Mouse (Mus musculus): ENCODE measurements at regions not wholly inside any gene's neighbourhood (a gene's known extent, or its start where the extent isn't known, plus 50 kb on each side); places are given as distances from the start of the nearest gene placed in this dataset.

DNA sequence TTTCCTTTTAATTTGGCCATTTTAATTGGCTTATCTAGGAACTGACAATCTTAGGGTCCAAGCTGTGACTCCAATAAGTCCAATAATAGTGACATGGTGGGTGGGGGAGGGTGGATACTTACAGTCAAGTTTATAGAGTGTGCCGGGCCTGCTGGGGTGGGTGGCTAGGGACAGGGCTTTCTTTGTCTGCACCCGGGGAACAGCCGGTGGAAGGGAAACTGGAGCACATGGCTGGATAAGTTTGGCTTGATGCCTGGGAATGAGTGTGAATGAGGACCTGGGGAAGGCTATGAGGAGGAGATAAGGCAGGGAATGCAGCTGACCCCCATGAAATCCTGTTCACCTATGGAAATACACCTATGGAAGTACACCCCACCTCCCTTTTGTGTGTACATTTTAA is 81.7 kb upstream of the Cers4 start:
- no peak overlapping the region for H3K4me3 ChIP-seq (ENCODE audit: low read length)
- no peak overlapping the region for H3K9ac ChIP-seq (ENCODE audit: low read length)
- 31% methylated on average over 3 of the region's 3 CpGs for WGBS
- no peak overlapping the region for H3K4me2 ChIP-seq (ENCODE audit: low read depth, low read length)
- no peaks in the 10 kb centered on the region for H3K27me3 ChIP-seq (ENCODE audit: control insufficient read depth, insufficient read depth, low read depth, low read length)
- no peaks in the 10 kb centered on the region for H3K9me3 ChIP-seq (ENCODE audit: control insufficient read depth, low read length)
- peak; percentile 67; the same call in 1 of the 2 replicates for ATAC-seq (ENCODE audit: low read depth)
- H3K36me3 ChIP-seq (ENCODE audit: control insufficient read depth, insufficient read depth, low read length): no peaks in the 10 kb centered on the region
- H3K27ac ChIP-seq (ENCODE audit: low read length): peak overlapping the region; percentile 20; the same call in 1 of the 2 replicates
- H3K4me1 ChIP-seq (replicated peaks; ENCODE audit: control insufficient read depth, insufficient read depth, low read length): 0 out of 2 replicates have a peak, but pooled peaks cover 6% of the 10 kb centered on the region

DNA sequence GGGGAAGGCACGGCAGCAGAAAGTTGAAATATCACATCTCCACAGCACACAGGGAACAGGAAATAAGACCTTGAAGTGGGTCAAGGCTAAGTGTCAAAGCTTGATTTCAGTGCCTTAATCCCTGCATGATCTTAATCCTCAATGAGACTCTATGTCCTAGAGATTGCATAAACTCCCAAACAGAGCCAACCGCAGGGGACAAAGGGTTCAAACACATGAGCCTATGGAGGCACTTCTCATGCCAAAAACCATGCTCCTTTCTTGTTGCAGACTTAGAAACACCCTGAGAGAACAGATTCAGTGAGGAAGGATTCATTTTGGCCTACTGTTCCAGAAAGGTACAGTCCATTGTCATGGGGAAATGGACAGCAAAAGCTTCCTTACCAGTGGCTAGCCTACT is 81.0 kb upstream of the Cers4 start:
- ATAC-seq (ENCODE audit: low read depth): no peak

DNA sequence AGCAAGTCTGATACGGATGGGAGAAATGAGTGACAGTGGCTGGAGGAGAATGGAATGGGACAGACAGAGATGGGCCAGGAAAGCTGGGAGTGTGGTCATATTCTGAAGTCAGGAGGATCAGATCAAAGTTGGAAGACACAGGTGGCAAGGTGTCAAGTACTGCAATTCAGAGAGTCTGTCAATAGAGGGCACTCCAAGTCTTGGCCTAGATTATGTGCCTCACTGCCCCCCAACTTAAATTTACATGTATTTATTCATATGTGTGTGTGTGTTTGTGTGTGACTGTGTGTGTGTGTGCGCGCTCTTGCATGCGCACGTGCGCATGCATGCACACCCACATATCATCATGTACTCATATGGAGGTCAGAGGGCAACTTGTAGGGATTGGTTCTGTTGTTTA is 79.6 kb upstream of the Cers4 start:
- WGBS: 54% methylated on average over 6 of the region's 6 CpGs
- H3K9ac ChIP-seq (ENCODE audit: low read length): no peak overlapping the region
- H3K36me3 ChIP-seq (ENCODE audit: control insufficient read depth, insufficient read depth, low read length): no peaks in the 10 kb centered on the region
- H3K27me3 ChIP-seq (ENCODE audit: control insufficient read depth, insufficient read depth, low read depth, low read length): no peaks in the 10 kb centered on the region
- H3K4me3 ChIP-seq (ENCODE audit: low read length): no peak overlapping the region
- ATAC-seq (ENCODE audit: low read depth): no peak
- 0 out of 2 replicates have a peak, but pooled peaks cover 6% of the 10 kb centered on the region for H3K4me1 ChIP-seq (replicated peaks; ENCODE audit: control insufficient read depth, insufficient read depth, low read length)
- H3K4me2 ChIP-seq (ENCODE audit: low read depth, low read length): no peak overlapping the region
- no peaks in the 10 kb centered on the region for H3K9me3 ChIP-seq (ENCODE audit: control insufficient read depth, low read length)
- no peak overlapping the region for H3K27ac ChIP-seq (ENCODE audit: low read length)

More for the DNA sequence above, 81.0 kb upstream of the Cers4 start:
- Histone ChIP-seq H3K4me2 (ENCODE audit: low read depth, low read length) (no peak overlapping the region), H3K36me3 (ENCODE audit: control insufficient read depth, insufficient read depth, low read length) (no peaks in the 10 kb centered on the region), H3K27ac (ENCODE audit: low read length) (no peak overlapping the region), H3K4me3 (ENCODE audit: low read length) (no peak overlapping the region), H3K9me3 (ENCODE audit: control insufficient read depth, low read length) (no peaks in the 10 kb centered on the region), H3K27me3 (ENCODE audit: control insufficient read depth, insufficient read depth, low read depth, low read length) (no peaks in the 10 kb centered on the region), H3K4me1 (replicated peaks; ENCODE audit: control insufficient read depth, insufficient read depth, low read length) (0 out of 2 replicates have a peak, but pooled peaks cover 6% of the 10 kb centered on the region), H3K9ac (ENCODE audit: low read length) (no peak overlapping the region)
- 73% methylated on average over 2 of the region's 2 CpGs for WGBS

DNA sequence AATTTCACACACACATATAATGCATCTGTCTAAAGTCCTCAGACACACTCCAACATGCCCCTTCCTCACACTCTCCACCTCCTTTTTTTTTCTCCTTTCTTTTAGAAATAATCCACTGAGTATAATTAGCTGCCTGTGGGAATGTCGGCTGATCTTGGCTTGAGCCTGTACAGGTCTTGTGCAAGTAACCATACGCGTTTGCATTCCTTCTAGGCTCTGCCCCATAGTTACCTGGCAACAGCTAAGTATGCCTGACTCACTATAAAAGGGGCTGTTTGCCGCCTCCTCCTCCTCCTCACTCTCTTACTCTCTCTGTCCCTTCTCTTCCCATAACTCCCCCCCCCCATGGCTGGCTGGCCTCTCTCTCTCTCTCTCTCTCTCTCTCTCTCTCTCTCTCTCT is 79.1 kb upstream of the Cers4 start:
- Histone ChIP-seq H3K27me3 (ENCODE audit: control insufficient read depth, insufficient read depth, low read depth, low read length) (no peaks in the 10 kb centered on the region), H3K4me3 (ENCODE audit: low read length) (no peak overlapping the region), H3K9me3 (ENCODE audit: control insufficient read depth, low read length) (no peaks in the 10 kb centered on the region), H3K27ac (ENCODE audit: low read length) (no peak overlapping the region), H3K9ac (ENCODE audit: low read length) (no peak overlapping the region), H3K4me1 (replicated peaks; ENCODE audit: control insufficient read depth, insufficient read depth, low read length) (0 out of 2 replicates have a peak, but pooled peaks cover 6% of the 10 kb centered on the region), H3K36me3 (ENCODE audit: control insufficient read depth, insufficient read depth, low read length) (no peaks in the 10 kb centered on the region), H3K4me2 (ENCODE audit: low read depth, low read length) (no peak overlapping the region)
- peak; percentile 79 for ATAC-seq (ENCODE audit: low read depth)
- 21% methylated on average over 4 of the region's 4 CpGs for WGBS

DNA sequence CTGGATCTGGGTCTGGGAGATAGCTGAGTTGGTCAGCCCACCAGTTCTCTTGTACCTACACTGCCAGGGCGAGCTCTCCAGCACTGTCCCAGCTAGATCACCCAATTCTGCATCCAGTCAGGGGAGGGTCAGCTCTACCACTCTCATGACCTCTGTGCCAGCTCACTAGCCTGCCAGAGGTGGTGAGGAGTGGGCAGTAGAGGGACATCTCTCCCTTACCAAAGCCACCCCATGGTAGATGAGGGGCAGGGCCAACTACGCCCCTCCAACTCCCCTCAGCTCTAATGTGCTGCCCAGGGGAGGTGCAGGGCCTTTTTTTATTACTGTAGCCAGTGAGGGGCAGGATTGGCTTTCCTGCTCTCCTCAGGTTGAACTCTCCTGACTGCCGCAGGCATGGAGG is 75.7 kb upstream of the Cers4 start:
- WGBS: 76% methylated on average over 3 of the region's 3 CpGs
- H3K27ac ChIP-seq (ENCODE audit: low read length): no peak overlapping the region
- no peaks in the 10 kb centered on the region for H3K36me3 ChIP-seq (ENCODE audit: control insufficient read depth, insufficient read depth, low read length)
- H3K4me1 ChIP-seq (replicated peaks; ENCODE audit: control insufficient read depth, insufficient read depth, low read length): 0 out of 2 replicates have a peak, but pooled peaks cover 3% of the 10 kb centered on the region
- H3K9me3 ChIP-seq (ENCODE audit: control insufficient read depth, low read length): no peaks in the 10 kb centered on the region
- no peaks in the 10 kb centered on the region for H3K27me3 ChIP-seq (ENCODE audit: control insufficient read depth, insufficient read depth, low read depth, low read length)
- no peak overlapping the region for H3K4me2 ChIP-seq (ENCODE audit: low read depth, low read length)
- no peak overlapping the region for H3K9ac ChIP-seq (ENCODE audit: low read length)
- ATAC-seq (ENCODE audit: low read depth): no peak
- no peak overlapping the region for H3K4me3 ChIP-seq (ENCODE audit: low read length)

DNA sequence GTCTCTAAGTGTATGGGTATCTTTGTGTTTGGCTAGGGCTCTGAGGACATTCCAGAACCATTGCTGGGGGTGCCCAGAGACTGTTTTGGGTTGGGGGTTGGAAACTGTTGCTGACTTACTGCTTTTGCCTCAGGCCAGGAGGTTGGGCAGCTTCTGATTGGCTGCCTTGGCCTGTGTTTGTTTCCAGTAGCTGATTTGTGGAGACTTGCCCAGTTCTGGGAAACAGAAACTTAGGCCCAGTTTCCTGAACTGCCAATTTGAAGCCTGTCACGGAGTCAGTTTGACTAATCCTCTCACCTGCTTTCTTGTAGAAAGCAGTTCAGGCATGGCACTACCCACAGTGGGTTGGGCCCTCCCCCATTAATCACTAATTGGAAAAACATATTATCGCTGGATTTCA is 59.7 kb upstream of the Cers4 start:
- no peaks in the 10 kb centered on the region for H3K4me1 ChIP-seq (replicated peaks; ENCODE audit: control insufficient read depth, insufficient read depth, low read length)
- no peaks in the 10 kb centered on the region for H3K27me3 ChIP-seq (ENCODE audit: control insufficient read depth, insufficient read depth, low read depth, low read length)
- no peaks in the 10 kb centered on the region for H3K9me3 ChIP-seq (ENCODE audit: control insufficient read depth, low read length)
- 82% methylated on average over 2 of the region's 2 CpGs for WGBS
- no peak overlapping the region for H3K9ac ChIP-seq (ENCODE audit: low read length)
- H3K36me3 ChIP-seq (ENCODE audit: control insufficient read depth, insufficient read depth, low read length): no peaks in the 10 kb centered on the region
- no peak for ATAC-seq (ENCODE audit: low read depth)
- H3K27ac ChIP-seq (ENCODE audit: low read length): no peak overlapping the region
- H3K4me2 ChIP-seq (ENCODE audit: low read depth, low read length): no peak overlapping the region
- H3K4me3 ChIP-seq (ENCODE audit: low read length): no peak overlapping the region

DNA sequence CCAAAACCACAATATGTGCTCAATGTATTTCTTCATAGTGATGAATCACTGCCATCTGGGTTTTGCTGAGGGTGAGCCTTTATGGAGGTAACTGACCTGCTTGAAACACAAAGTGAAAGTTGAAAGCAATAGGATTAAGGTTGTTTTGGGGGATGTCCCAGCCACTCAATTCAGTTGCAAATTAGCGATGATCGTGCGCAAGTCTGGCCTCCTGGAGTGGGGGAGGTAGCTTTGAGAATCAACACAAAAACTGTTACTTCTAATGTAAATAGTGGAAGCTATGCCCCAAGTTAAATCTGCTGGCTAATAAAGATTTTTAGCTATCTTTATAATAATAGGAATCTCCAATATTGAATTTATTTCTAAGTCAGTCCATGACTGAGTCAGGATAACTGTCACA is 56.3 kb upstream of the Cers4 start:
- Histone ChIP-seq H3K9ac (ENCODE audit: low read length) (no peak overlapping the region), H3K4me2 (ENCODE audit: low read depth, low read length) (no peak overlapping the region), H3K27ac (ENCODE audit: low read length) (no peak overlapping the region), H3K36me3 (ENCODE audit: control insufficient read depth, insufficient read depth, low read length) (no peaks in the 10 kb centered on the region), H3K4me3 (ENCODE audit: low read length) (no peak overlapping the region), H3K9me3 (ENCODE audit: control insufficient read depth, low read length) (no peaks in the 10 kb centered on the region), H3K27me3 (ENCODE audit: control insufficient read depth, insufficient read depth, low read depth, low read length) (no peaks in the 10 kb centered on the region), H3K4me1 (replicated peaks; ENCODE audit: control insufficient read depth, insufficient read depth, low read length) (no peaks in the 10 kb centered on the region)
- no peak for ATAC-seq (ENCODE audit: low read depth)
- 80% methylated on average over 3 of the region's 3 CpGs for WGBS

Measured in lung, embryonic 16.5 days (tissue).